Mouse (Mus musculus) E14TG2a.4 (cell line): Measurements from ENCODE around the gene Map2k6.

ENCODE experiments used
- CTCF ChIP-seq: conservative IDR thresholded peaks from 2 replicates; pipeline ENCODE4 v1.5.1; 2014; ENCODE audit warnings: low read length
- NANOG ChIP-seq: IDR thresholded peaks from 2 replicates; pipeline ENCODE4 v1.6.1; 2014; ENCODE audit warnings: borderline replicate concordance, low read length, mixed read lengths

DNA sequence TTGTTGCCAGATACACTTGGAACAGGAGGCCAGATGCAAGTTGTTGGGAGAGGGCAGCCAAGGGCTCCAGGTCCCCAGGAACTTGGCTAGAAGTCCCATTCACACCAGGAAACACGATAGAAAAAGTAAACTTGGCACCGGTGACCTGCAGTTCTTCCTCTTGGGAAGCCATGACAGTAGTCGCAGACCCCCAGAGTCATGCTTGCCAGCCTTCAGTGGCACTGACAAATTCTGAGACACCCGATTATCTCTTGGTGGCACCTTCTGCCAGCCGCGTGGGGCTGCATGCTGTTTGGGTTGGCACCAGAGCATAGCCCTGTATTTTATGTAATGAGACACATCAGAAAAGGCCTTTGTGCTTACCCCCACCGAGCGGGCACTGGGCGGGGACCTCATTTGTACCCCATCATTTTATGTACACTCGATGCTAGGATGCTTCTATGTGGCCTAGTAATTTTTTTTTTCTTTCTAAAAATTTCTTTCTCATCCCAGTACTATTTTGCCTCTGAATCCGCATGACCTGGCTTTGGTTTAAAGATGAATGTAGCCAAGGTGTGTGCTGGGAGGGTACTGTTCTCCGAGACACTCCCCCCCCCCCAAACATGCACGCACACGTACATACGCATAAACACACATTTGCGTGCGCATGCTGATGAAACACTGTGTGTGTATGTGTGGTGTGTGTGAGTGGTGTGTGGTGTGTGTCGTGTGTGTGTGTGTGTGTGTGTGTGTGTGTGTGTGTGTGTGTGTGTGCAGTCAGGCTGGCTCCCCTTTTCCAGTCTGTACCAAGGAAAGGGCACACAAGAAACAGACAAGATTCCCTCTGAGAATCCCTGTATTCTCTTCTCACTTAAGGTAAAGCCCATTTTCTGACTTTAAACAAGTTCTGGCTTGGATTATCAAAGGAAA, 79.3 kb downstream of the Map2k6 start:
- TF ChIP-seq CTCF (no peak), NANOG (no peak)
